Mouse (Mus musculus) lung, postnatal 0 days (tissue): ENCODE results near the gene Scyl2. TPM values are rescaled to one million over a fixed set of nuclear protein-coding genes. Genes with fewer than 3 reads are reported as not detected.

ENCODE experiments used
- ATAC-seq: fragments of 200-750 bp; cut with Nextera tagmentation; 2 replicates; pipeline ENCODE4 v1.8.0; 2017; ENCODE audit warnings: moderate library complexity
- DNase-seq: peaks from one replicate; pipeline ENCODE4 v3.0.0-alpha.2; 2016; ENCODE audit warnings: low spot score
- H3K27ac ChIP-seq: fragments of 300-500 bp; sonication (generic); 2 replicates; pipeline ENCODE4 v1.5.1; 2014; ENCODE audit warnings: antibody characterized with exemption, mild to moderate bottlenecking, low read length, mixed read lengths
- H3K27me3 ChIP-seq: fragments of 300-500 bp; sonication (generic); replicated peaks from 2 replicates; pipeline ENCODE4 v1.6.1; 2014; ENCODE audit warnings: low read length, mixed read lengths; ENCODE audit not compliant: insufficient read depth
- H3K36me3 ChIP-seq: fragments of 300-500 bp; sonication (generic); 2 replicates; pipeline ENCODE4 v1.6.1; 2014; ENCODE audit warnings: low read length, mixed read lengths; ENCODE audit not compliant: insufficient read depth
- H3K4me1 ChIP-seq: fragments of 300-500 bp; sonication (generic); 2 replicates; pipeline ENCODE4 v1.6.1; 2014; ENCODE audit warnings: antibody characterized with exemption, low read depth, low read length, mixed read lengths; ENCODE audit not compliant: insufficient read depth
- H3K4me2 ChIP-seq: fragments of 300-500 bp; sonication (generic); replicated peaks from 2 replicates; pipeline ENCODE4 v1.6.1; 2014; ENCODE audit warnings: low read depth, mild to moderate bottlenecking, low read length, moderate library complexity, mixed read lengths
- H3K4me3 ChIP-seq: fragments of 300-500 bp; sonication (generic); 2 replicates; pipeline ENCODE4 v1.5.1; 2014; ENCODE audit warnings: low read depth, low read length
- H3K9ac ChIP-seq: fragments of 300-500 bp; sonication (generic); replicated peaks from 2 replicates; pipeline ENCODE4 v1.6.1; 2014; ENCODE audit warnings: low read depth, mild to moderate bottlenecking
- H3K9me3 ChIP-seq: fragments of 300-500 bp; sonication (generic); 2 replicates; pipeline ENCODE4 v1.6.1; 2016; ENCODE audit warnings: low read length, mixed read lengths
- CTCF ChIP-seq: IDR thresholded peaks from 2 replicates; pipeline ENCODE4 v1.5.1; 2016; ENCODE audit warnings: antibody characterized with exemption, mild to moderate bottlenecking
- EP300 ChIP-seq: IDR thresholded peaks from 2 replicates; pipeline ENCODE4 v1.6.1; 2016; ENCODE audit warnings: antibody characterized with exemption, mild to moderate bottlenecking, control low read depth
- WGBS: fragments of 180-500 bp; shearing (Covaris S2); extraction: QIAGEN DNeasy Blood & Tissue Kit; methylation state at CpG from one replicate; pipeline ENCODE4 v1.1.7; 2014; 5-methylcytosine and 5-hydroxymethylcytosine counted together
- polyA plus RNA-seq: library from polyadenylated mRNA; unstranded; fragments of >200 nt; fragmentation: Nextera tagmentation; extraction: Ambion mirVana; gene quantifications from 2 replicates; pipeline ENCODE4 v1.2.1, GENCODE M21; 2015

Scyl2 gene
- 4.8 and 5.8 TPM in 2 replicates for polyA plus RNA-seq

DNA sequence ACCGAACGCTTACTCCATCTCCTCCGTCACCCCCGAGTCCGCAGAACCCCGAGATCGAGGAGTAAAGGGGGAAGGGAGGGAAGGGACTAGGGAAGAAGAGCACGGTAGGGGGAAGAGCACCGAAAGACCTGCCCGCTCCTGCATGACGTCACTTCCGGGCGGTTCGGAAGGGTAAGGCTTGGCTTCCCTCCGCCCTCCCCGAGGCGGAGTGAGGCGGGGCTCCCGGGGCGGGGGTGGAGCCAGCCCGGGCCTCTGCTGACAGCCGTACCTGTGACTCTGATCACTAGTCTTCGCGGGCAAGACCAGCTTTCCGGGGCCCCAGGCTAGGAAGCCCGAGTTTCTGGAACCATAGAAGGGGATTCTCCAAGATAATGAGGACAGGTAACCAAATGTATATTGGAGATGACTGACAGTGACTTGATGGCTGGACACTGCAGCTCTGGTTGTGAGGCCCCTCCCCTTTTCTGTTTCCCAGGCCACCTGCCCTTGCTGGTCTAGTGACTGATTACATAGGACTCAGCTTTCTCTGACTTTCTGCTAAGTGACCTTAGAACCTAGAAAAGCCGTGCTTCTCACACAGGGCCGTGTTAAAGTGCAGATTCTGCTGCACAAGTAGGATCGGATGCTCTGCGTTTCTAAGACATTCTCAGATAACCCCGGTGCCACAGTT, at the start of gene Scyl2:
Gene Scyl2, minus strand, starts transcription at position 147 of the 670 bp plus-strand sequence.
- Histone ChIP-seq H3K9me3 (no peaks in the 10 kb centered on the region), H3K4me3 (peak within 1 kb of the TSS; percentile 98), H3K4me1 (0 out of 2 replicates have a peak, but pooled peaks cover 6% of the 10 kb centered on the region), H3K27ac (peak within 1 kb of the TSS; percentile 87), H3K27me3 (no peaks in the 10 kb centered on the region), H3K9ac (peak within 1 kb of the TSS; percentile 86), H3K36me3 (no peaks in the 10 kb centered on the region), H3K4me2 (peak within 1 kb of the TSS; percentile 91)
- WGBS = 4% methylated on average over 23 of the region's 31 CpGs
- peak; percentile 99 for ATAC-seq
- no peak for TF ChIP-seq EP300
- peak; percentile 96 for DNase-seq

DNA sequence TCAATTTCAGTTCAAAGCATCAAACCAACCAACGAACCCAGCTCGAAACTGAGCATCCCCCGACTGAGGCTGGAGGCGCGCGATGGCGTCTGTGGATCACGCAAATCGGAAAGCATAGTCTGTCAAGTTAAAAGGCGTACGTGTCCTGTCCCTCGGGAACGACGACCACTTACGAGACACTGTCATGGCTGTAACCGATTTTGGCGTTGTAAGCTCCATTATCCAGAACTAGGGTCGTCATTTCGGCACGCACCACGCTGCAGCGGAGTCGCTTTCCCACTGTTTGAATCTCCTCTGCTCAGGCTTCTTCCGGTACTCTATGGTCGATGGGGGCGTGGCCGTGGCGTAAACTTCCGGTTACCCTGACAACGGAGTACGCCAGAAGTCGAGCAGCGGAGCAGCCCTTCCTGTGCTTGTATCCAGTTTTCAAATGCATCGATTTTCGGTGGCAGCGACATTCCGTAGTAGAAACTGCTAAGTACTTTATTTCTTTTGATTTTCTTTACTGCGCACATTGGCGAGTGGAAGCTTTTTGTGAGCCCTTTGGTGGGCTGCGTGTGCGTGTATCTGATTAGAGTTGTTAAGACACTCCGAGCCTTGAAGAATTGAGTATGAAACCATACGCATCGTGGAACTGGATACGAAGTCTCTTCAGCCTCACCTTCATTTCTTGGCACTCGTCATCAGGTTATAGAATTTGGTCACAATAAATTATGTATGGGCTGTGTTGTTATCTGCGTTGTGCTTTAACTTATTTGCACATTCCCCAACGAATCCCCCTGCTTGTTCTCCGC, 46.1 kb upstream of the Scyl2 start, which contains the start of gene Actr6:
Gene Actr6, minus strand, starts transcription at position 295 of the 794 bp plus-strand sequence.
- Histone ChIP-seq H3K4me1 (peaks cover 4% of the 10 kb centered on the region; the same call in 1 of the 2 replicates), H3K9me3 (no peaks in the 10 kb centered on the region), H3K27me3 (no peaks in the 10 kb centered on the region), H3K36me3 (no peaks in the 10 kb centered on the region), H3K4me3 (peak within 1 kb of the TSS; percentile 58), H3K9ac (peak within 1 kb of the TSS; percentile 41), H3K4me2 (peak within 1 kb of the TSS; percentile 60), H3K27ac (no peak within 1 kb of the TSS)
- no peak for TF ChIP-seq CTCF
- TF ChIP-seq EP300 = 0 out of 2 replicates have a peak, but pooled peaks have one; percentile 17
- ATAC-seq = peak; percentile 100
- under 1% methylated on average over 49 of the region's 49 CpGs for WGBS
- DNase-seq = peak; percentile 99

DNA sequence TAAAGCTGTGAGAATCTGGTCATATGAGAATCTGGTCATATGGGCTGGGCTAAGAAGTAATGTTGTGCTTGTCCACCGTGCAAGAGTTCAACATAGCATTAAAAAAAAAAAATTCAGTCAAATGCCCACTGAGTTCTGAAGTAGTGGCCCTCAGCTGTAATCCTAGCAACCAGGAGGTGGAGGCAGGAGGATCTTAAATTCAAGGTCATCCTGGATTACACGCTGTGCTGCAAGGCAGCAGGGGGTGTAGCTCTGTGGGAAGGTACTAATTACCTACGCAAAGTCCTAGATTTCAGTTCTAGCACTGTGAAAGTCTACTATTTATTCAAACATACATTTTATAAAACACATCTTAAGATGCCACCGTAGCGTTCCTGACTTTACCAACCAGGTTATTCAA, 45.3 kb upstream of the Scyl2 start:
- H3K4me3 ChIP-seq = peak overlapping the region; percentile 58
- H3K9me3 ChIP-seq = no peaks in the 10 kb centered on the region
- ATAC-seq (no peak), DNase-seq (no peak)
- peaks cover 4% of the 10 kb centered on the region; the same call in 1 of the 2 replicates for H3K4me1 ChIP-seq
- no peak overlapping the region for H3K9ac ChIP-seq
- H3K27ac ChIP-seq = no peak overlapping the region
- no peaks in the 10 kb centered on the region for H3K27me3 ChIP-seq
- H3K36me3 ChIP-seq = 0 out of 2 replicates have a peak, but pooled peaks cover under 1% of the 10 kb centered on the region
- peak overlapping the region; percentile 60 for H3K4me2 ChIP-seq
- 9% methylated on average over 5 of the region's 5 CpGs for WGBS
- TF ChIP-seq CTCF (no peak), EP300 (no peak)

DNA sequence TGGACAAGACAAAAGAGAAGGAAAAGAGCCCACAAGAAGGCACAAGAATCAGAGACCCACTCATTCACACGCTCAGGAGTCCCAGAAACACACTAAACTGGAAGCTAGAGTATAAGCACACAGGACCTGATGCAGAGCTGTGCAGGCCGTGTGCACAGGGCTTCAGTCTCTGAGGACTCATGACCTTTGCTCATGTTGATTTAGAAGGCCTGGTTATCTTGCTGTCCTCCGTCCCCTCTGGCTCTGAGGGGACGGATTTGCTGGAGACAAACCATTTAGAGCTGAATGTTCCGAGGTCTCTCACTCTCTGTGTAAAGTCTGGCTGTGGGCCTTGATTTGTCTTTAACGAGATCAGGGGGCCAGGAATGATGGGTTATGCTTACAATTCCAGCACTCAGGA, 44.3 kb upstream of the Scyl2 start:
- DNase-seq = no peak
- Histone ChIP-seq H3K4me1 (peaks cover 4% of the 10 kb centered on the region; the same call in 1 of the 2 replicates), H3K4me2 (no peak overlapping the region), H3K27ac (no peak overlapping the region), H3K36me3 (peaks cover 10% of the 10 kb centered on the region), H3K9ac (no peak overlapping the region), H3K9me3 (no peaks in the 10 kb centered on the region), H3K27me3 (no peaks in the 10 kb centered on the region), H3K4me3 (no peak overlapping the region)
- WGBS = 86% methylated on average over 6 of the region's 6 CpGs
- TF ChIP-seq CTCF (no peak), EP300 (no peak)
- ATAC-seq = no peak

DNA sequence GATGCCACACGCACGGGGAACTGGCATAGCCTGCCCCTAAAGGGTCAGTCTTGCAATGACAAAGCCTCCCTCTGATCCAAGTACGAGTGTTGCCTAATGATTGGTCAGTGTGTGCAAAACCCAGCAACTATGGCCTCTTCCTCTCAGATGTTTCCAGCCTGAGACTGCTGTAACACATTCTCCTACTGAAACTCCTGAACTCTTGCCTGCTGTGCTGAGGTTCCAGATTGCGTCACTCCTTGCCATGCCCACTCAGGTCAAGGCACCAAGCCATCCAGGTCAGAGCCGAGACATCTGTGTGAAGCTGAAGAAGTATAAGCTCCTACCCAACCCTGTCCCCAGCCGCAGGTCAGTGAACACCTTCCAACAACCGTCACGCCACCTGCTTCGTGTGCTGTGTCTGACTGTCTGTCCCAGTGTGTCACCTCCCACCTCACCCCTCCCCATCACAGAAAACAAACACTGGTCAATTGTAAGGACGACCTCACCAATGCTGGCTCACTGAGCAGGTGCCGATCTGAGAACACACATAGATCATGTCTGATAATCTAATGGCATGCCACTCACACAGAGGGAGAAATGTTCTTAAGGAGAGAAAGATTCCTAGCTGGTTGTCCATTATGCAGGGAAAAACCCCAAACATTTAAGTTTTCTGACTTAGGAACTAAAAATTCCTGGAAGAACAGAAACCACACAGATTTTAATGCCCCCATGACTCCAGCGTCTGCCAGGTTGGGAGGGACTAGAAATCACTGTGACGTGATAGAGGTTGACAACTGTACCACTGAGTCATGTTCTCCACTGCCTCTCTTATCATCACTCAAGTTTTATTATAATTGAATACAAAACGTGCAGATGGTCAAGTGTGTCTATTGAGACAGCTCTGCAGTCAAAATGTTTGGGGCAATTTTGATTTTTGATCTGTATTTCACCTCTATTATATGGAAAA, 36.4 kb upstream of the Scyl2 start:
- WGBS = 83% methylated on average over 14 of the region's 14 CpGs
- peaks cover 17% of the 10 kb centered on the region for H3K36me3 ChIP-seq
- no peak for ATAC-seq

More for the DNA sequence above, 36.4 kb upstream of the Scyl2 start:
- Histone ChIP-seq H3K27me3 (no peaks in the 10 kb centered on the region), H3K4me2 (no peak overlapping the region), H3K9ac (no peak overlapping the region), H3K27ac (no peak overlapping the region), H3K4me1 (no peaks in the 10 kb centered on the region), H3K4me3 (no peak overlapping the region), H3K9me3 (no peaks in the 10 kb centered on the region)
- no peak for DNase-seq
- no peak for TF ChIP-seq CTCF
- no peak for TF ChIP-seq EP300
